Mouse (Mus musculus) heart, postnatal 25 days (tissue): Measurements from ENCODE around the gene Slc5a7. TPM values are rescaled to one million over a fixed set of nuclear protein-coding genes. Genes with fewer than 3 reads are reported as not detected.

Source experiments
- DNase-seq: peaks from one replicate; pipeline ENCODE4 v3.0.0; 2022; ENCODE audit warnings: low spot score
- intact Hi-C: fragments of 180-260 bp; cut with DNase I; formaldehyde crosslinking; loops from one replicate; pipeline ENCODE4 v1.15.1; 2025
- total RNA-seq, 2 experiments: library from RNA; stranded (reverse); gene quantifications; 2 replicates each; pipeline ENCODE4 v1.2.3; 2021

Slc5a7 gene
- under 1 TPM; 0.11 to 0.36 TPM for total RNA-seq

GRCm38 (mm10) chr17:54298934-54299333, at the start of gene Slc5a7:
Gene Slc5a7, minus strand, starts transcription at chr17:54299034.
- intact Hi-C loops: no loop called here
- no peak for DNase-seq

DNA sequence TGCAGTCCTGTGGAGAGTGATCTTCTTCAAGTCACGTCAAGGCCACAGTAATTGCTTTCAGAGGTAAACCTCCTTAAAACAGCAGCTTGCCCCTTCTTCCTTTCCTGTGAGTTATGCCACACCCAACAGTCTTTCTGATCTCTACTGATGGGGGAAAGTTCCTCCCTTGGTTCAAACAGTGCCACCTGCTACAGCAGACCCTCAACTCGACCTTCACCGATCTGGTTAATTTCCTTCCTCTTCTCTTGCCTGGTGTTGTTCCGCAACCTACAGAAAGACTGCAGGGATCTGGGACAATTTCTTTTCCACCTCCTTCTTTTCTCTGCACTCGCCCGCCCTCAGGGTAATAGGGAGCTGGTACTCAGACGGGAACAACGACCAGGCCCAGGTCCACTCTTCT, 48.8 kb upstream of the Slc5a7 start:
- DNase-seq: no peak
- intact Hi-C loops: no loop called here

DNA sequence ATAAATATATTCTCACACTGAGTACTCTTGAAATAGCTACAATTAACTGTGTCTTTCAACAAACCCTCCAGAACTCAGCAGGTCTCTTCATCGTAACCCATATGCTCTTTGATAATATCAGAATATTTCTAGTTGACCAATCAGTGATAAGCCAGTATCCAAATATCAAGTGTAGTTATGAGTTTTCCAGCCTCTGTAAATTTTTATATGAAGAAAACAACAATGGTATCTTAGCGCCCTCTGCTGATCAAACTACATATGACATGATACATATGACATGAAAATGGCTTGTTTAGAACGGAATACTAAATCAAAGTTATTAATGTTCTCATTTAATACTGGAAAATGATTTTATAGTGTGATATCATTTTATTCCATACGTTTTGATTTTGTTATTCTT, 44.6 kb upstream of the Slc5a7 start:
- intact Hi-C loops: loop anchor here (2.0 to 5.0 kb wide), 2 partner anchors 281 to 329 kb away; no protein-coding TSS in a partner anchor
- no peak for DNase-seq

DNA sequence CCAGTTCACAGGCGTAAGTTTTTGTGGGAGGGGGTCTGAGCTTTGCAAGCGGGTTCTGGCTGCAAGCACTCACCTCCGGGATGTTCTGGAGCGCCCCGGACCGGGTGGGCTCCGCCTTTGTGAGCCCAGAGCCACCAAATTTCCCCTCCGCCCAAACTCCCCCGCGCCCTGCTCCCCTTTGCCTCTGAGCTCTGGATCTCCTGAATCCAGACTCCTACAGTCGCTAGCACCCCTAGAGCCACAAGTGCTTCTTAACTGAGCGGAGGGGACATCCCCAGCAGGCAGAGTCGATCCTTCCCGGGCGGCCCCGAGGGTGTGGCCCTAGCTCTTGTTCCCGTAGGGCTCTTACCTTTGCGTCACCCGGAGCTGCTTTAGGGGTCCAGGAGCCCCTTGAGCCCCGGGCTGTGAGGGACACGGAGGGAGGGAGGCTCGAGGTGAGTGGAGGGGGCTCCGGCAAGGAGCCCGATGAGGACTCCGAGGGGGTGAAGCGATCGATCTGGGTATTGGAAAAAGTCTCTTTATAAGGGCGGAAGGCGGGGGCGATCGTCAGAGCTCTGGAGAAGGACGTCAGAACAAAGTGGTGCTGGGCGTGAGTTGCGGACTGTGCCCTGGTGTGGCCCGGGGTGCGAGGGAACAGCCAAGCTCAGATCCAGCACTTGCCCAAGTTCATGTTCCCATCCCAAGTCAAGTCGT, 456 bp downstream of the Slc5a7 start:
- no peak for DNase-seq
- intact Hi-C loops: no loop called here

DNA sequence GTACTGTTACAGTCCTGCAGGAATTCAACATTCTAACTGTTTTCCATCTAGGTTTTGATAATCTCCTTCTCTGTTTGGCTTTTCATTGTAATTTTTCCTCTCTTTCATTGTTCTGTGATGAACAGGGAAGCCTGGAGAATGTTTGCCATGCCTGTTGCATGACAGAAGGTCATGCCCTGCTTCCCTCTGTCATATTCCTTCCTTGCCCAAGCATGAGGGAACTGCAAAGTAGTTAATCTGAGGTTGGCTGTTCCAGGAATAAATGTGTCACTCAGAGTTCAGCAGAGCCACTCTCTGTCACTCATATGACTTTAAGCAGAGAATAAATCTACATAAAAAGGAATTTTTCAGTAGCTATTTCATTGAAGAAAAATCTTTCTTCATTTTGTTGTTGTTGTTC, 48.1 kb downstream of the Slc5a7 start:
- intact Hi-C loops: no loop called here
- DNase-seq: no peak

- no peak for DNase-seq
- intact Hi-C loops: no loop called here
Measured at GRCm38 (mm10) chr17:54243650-54244300, 55.1 kb downstream of the Slc5a7 start.

DNA sequence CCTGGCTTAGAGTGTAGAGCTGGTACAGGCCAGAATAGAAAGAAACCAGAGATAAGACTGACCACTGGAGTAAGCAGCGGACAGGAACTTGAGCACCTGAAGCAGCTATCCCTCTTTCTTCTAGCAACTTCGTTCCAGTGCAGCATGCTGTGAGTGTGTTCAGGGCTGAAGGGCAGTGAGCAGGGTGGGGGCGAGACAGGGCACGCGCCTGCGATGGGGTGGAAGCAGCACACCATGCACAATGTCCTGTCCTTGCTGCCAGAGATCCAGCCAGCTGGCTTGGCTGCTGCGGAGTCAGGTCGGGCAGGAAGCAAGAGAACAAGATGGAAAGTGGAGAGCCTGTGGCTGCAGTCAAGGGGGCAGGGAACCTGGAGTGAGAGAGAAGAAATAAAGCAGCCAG, 59.4 kb downstream of the Slc5a7 start:
- no peak for DNase-seq
- intact Hi-C loops: no loop called here
